Mouse (Mus musculus): ENCODE data around the gene Uqcr11.

GRCm38 (mm10) chr10:80406684-80407501 is at the start of gene Uqcr11:
- no peak for TF ChIP-seq ZC3H11A (IDR thresholded peaks at IDR 0.05; ENCODE audit: borderline replicate concordance, low read depth, low read length)
- no peak for TF ChIP-seq CHD2 (IDR thresholded peaks at IDR 0.05; ENCODE audit: low read depth, low read length)

Data from ES-E14 (cell line).